Mouse (Mus musculus) ES-CJ7 (cell line): ENCODE results near the gene Glb1.
A peak's percentile ranks its signal among the peaks of the same experiment; 100 is the strongest.
"Not testable (repeated sequence)": the region's sequence is repeated elsewhere in the genome, so short reads cannot be mapped to it uniquely, and the experiment has no call there.

Source experiments
- DNase-seq: peaks from one replicate; pipeline ENCODE4 v3.0.0; 2011; ENCODE audit warnings: low read depth, low spot score

Gene Glb1

GRCm38 (mm10) chr9:114501111-114501510 lies 100.2 kb downstream of the Glb1 start:
- peak; percentile 49 for DNase-seq

DNA sequence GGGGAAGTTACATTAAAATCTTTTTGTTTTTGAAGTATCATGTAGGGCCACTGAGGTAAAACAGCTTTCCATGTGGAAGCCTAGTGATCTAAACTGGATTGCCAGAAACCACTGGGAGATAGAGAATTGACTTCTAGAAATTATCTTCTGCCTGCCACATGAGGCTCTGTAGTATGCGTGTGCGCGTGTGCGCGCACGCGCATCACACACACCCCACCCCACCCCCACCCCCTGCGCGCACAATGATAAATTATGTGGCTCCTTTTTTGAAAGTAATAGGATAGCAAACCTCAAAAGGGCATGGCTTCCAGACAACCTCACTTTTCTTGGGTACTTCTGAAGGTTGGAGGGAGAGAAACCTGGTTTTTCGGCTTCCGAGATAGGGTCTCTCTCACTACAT lies 101.0 kb downstream of the Glb1 start:
- DNase-seq: no peak

DNA sequence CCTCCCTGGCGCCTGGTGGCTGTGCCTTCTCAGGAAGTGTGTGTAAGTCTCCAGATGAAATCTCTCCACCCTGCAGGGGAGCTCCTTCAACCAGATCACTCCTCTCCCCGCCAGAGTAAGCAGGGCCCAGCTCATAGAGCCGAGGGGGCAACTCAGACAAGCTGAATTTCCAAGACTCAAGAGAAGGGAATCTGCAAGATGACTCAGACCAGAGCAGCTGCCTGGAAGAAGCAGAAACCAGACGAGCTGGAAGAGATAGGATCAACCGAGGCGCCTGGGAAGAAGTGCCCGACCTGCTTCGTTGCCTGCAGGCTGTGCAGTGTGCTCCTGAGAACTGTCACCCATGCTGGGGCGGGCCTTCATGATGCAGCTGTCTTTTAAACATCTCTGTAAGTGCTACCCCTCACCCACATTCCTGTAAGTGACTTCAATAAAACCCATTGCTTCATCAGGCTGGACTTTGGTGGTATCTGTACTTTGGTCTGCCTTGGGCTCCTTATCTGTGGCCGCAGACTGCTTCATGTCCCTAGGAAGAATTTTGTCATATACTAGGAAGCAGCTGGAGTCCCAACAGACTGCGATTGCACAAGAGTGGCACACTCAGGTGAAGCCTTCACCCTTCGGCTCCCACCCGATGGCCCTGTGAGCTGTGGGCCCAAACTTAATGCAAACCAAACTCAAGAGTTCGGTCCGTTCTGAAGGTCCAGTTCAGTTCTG lies 102.0 kb downstream of the Glb1 start:
- DNase-seq: no peak

- no peak for DNase-seq
Observed at GRCm38 (mm10) chr9:114504816-114505215, 103.9 kb downstream of the Glb1 start, which contains the start of gene Ccr4. TSS of gene Ccr4 (minus strand) at chr9:114504916.

DNA sequence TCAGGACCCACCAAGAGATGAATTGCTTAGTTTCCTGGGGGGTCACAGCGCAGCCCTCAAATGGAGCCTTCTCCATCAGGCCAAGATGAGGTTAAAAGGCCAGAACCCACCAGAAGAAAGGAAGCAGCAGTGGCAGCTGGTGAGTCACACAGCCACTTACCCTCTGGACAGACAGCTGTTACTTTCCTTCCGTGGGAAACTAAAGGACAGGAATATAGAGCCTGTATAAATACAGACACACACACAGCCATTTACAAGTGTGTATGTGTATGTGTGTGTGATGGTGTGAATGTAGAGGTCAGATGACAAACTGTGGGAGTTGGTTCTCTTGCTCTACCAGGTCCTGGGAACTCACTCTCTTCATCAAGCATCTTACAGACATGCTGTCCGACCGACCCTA lies 105.7 kb downstream of the Glb1 start:
- no peak for DNase-seq

DNA sequence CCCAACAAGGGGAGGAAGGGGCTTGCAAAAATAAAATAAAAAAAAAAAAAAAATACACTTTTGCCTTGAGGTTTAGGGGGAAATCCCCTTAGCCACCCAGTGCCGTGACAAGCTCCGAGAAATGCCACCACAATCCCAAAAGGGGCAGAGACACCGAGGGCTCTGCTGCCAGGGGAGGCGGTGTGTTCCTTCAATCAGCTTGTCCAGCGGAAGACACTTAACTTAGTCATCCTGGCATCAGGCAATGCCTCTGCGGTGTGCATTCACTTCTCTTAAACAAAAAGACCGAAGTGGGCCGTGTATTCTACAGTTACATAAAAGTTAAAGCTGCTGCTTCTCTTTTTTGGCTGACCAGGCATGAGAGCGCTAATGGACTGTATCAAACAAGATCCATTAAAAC lies 106.5 kb downstream of the Glb1 start:
- DNase-seq: no peak

DNA sequence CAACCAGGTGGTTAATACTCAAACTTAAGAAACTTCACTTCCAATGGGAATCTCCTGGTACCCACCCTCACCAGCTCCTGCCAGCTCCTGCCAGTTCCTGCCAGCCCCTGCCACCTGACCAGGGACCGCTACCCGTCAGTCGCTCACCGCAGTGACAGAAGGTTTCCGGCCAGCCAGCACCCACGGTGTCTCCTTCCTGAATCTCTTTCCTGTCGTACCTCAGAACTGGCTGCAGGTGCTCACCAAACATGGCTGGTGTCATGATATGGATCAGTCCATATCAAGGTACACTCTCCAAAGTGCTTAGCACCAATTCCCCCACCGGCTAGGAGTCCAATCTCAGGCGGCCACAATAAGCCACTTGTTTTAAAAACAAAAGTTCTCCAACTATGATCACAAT lies 108.9 kb downstream of the Glb1 start:
- no peak for DNase-seq

DNA sequence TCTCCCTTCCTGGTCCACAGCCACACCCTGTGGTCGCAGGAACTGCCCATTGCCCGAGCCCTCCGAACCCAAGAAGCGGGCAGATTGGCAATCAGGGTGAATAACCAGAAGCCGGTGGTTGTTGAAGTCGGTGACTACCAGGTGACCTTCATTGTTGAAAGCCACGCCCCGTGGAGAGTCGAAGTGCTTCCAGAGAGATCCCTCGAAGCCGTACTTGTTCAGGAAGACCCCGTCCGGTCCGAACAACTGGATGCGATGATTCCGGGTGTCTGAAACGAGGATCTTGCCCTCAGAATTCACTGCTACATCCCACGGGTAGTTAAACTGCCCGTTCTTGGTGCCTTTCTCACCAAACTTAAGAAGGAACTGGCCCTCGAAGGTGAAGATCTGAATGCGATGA lies 112.0 kb downstream of the Glb1 start:
- DNase-seq: no peak

DNA sequence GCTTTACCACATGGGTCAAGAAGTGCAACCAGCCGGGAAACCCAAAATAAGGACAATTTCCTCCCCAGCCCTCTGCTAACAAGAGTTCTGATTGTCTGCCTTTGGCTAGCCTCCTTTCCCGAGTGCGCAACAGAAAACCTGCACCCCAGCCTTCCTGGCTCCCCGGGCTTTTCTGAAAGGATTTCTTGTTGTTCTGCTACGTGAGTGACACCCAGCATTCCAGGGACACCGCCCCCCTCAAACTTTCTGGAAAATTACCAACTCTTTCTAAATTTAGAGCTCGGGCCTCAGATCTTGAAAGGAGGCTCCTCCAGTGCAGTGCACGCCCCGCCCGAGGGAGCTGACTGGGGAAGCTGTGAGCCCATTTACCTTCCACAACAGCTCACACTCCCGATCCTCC lies 114.5 kb downstream of the Glb1 start, which contains the start of gene C130032M10Rik:
Gene C130032M10Rik (plus strand): TSS at position 334 of the 400 bp plus-strand sequence.
- no peak for DNase-seq

GRCm38 (mm10) chr9:114517924-114518497 lies 117.1 kb downstream of the Glb1 start:
- DNase-seq: no peak

GRCm38 (mm10) chr9:114518812-114519477 lies 118.1 kb downstream of the Glb1 start:
- DNase-seq: no peak

DNA sequence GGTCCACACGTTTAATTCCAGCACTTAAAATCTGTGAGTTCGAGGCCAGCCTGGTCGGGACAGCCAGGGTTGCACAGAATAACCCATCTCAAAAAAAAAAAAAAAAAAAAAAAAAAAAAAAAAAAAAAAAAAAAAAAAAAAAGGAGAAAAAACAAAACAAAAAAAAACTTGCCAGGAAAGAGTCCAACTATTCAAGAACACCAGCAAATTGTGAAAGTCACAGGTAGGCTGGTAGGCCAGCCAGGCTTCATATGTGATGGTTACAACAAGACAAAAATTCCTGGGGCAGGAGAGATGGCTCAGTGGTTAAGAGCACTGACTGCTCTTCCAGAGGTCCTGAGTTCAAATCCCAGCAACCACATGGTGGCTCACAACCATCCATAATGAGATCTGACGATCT lies 119.7 kb downstream of the Glb1 start:
- DNase-seq: not testable (repeated sequence)

DNA sequence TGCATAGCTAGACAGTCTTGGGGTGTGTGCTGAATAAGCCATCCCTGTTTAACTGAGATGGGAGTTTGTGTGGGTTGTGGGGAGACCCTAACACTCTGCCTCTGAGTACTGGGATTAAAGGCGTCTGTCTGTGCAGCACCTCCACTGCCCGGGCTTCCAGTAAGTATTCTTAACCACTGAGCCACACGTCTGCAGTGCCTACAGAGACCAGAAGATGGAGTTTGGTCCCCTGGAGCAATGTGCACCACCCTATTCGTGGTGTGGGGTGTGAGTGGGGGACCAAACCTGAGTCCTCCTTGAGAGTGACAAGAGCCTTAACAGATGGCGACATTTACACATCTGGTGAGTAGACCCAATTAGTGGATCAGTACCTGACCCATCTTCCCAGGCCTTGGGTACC lies 121.2 kb downstream of the Glb1 start:
- peak; percentile 63 for DNase-seq

GRCm38 (mm10) chr9:114522501-114522900 lies 121.6 kb downstream of the Glb1 start:
- DNase-seq: no peak
